Mouse (Mus musculus): ENCODE data around the gene Ttc28. TPM values are rescaled to one million over a fixed set of nuclear protein-coding genes. Genes with fewer than 3 reads are reported as not detected.

The Ttc28 gene
- polyA plus RNA-seq, 1 experiment: 0.04 TPM

GRCm38 (mm10) chr5:111041952-111042351, 162.3 kb downstream of the Ttc28 start:
- Histone ChIP-seq H3K27me3 (ENCODE audit: control insufficient read depth) (no peaks in the 10 kb centered on the region), H3K4me1 (ENCODE audit: control insufficient read depth) (no peaks in the 10 kb centered on the region), H3K9me3 (ENCODE audit: control insufficient read depth, low read length) (no peaks in the 10 kb centered on the region), H3K4me3 (replicated peaks) (no peak overlapping the region), H3K36me3 (ENCODE audit: control insufficient read depth) (no peaks in the 10 kb centered on the region)
- no peak for TF ChIP-seq TAL1 (IDR thresholded peaks at IDR 0.05; ENCODE audit: low read length)
- TF ChIP-seq GATA1 (IDR thresholded peaks at IDR 0.05; ENCODE audit: low read length): no peak

- Histone ChIP-seq H3K4me3 (replicated peaks) (no peak overlapping the region), H3K36me3 (ENCODE audit: control insufficient read depth) (no peaks in the 10 kb centered on the region), H3K4me1 (ENCODE audit: control insufficient read depth) (no peaks in the 10 kb centered on the region), H3K27me3 (ENCODE audit: control insufficient read depth) (no peaks in the 10 kb centered on the region), H3K9me3 (ENCODE audit: control insufficient read depth, low read length) (no peaks in the 10 kb centered on the region)
- no peak for TF ChIP-seq GATA1 (IDR thresholded peaks at IDR 0.05; ENCODE audit: low read length)
- TF ChIP-seq TAL1 (IDR thresholded peaks at IDR 0.05; ENCODE audit: low read length): no peak
Observed at GRCm38 (mm10) chr5:111044193-111044592, 164.6 kb downstream of the Ttc28 start.

GRCm38 (mm10) chr5:111046359-111046758, 166.8 kb downstream of the Ttc28 start:
- TF ChIP-seq TAL1 (IDR thresholded peaks at IDR 0.05; ENCODE audit: low read length) (no peak), GATA1 (IDR thresholded peaks at IDR 0.05; ENCODE audit: low read length) (no peak)
- Histone ChIP-seq H3K9me3 (ENCODE audit: control insufficient read depth, low read length) (no peaks in the 10 kb centered on the region), H3K27me3 (ENCODE audit: control insufficient read depth) (no peaks in the 10 kb centered on the region), H3K36me3 (ENCODE audit: control insufficient read depth) (no peaks in the 10 kb centered on the region), H3K4me1 (ENCODE audit: control insufficient read depth) (no peaks in the 10 kb centered on the region), H3K4me3 (replicated peaks) (no peak overlapping the region)

- Histone ChIP-seq H3K27me3 (ENCODE audit: control insufficient read depth) (no peaks in the 10 kb centered on the region), H3K36me3 (ENCODE audit: control insufficient read depth) (no peaks in the 10 kb centered on the region), H3K4me3 (replicated peaks) (no peak overlapping the region), H3K9me3 (ENCODE audit: control insufficient read depth, low read length) (no peaks in the 10 kb centered on the region), H3K4me1 (ENCODE audit: control insufficient read depth) (no peaks in the 10 kb centered on the region)
- TF ChIP-seq TAL1 (IDR thresholded peaks at IDR 0.05; ENCODE audit: low read length): no peak
- no peak for TF ChIP-seq GATA1 (IDR thresholded peaks at IDR 0.05; ENCODE audit: low read length)
Observed at GRCm38 (mm10) chr5:111046841-111047476, 167.4 kb downstream of the Ttc28 start.

- Histone ChIP-seq H3K4me3 (replicated peaks) (no peak overlapping the region), H3K9me3 (ENCODE audit: control insufficient read depth, low read length) (no peaks in the 10 kb centered on the region), H3K27me3 (ENCODE audit: control insufficient read depth) (no peaks in the 10 kb centered on the region), H3K4me1 (ENCODE audit: control insufficient read depth) (no peaks in the 10 kb centered on the region), H3K36me3 (ENCODE audit: control insufficient read depth) (no peaks in the 10 kb centered on the region)
- no peak for TF ChIP-seq TAL1 (IDR thresholded peaks at IDR 0.05; ENCODE audit: low read length)
- no peak for TF ChIP-seq GATA1 (IDR thresholded peaks at IDR 0.05; ENCODE audit: low read length)
Observed at GRCm38 (mm10) chr5:111048036-111048435, 168.4 kb downstream of the Ttc28 start.

- Histone ChIP-seq H3K4me1 (ENCODE audit: control insufficient read depth) (no peaks in the 10 kb centered on the region), H3K36me3 (ENCODE audit: control insufficient read depth) (no peaks in the 10 kb centered on the region), H3K27me3 (ENCODE audit: control insufficient read depth) (no peaks in the 10 kb centered on the region), H3K9me3 (ENCODE audit: control insufficient read depth, low read length) (no peaks in the 10 kb centered on the region), H3K4me3 (replicated peaks) (no peak overlapping the region)
- TF ChIP-seq GATA1 (IDR thresholded peaks at IDR 0.05; ENCODE audit: low read length): no peak
- TF ChIP-seq TAL1 (IDR thresholded peaks at IDR 0.05; ENCODE audit: low read length): no peak
Observed at GRCm38 (mm10) chr5:111049584-111049983, 170.0 kb downstream of the Ttc28 start.

- Histone ChIP-seq H3K27me3 (ENCODE audit: control insufficient read depth) (no peaks in the 10 kb centered on the region), H3K4me3 (replicated peaks) (no peak overlapping the region), H3K4me1 (ENCODE audit: control insufficient read depth) (no peaks in the 10 kb centered on the region), H3K9me3 (ENCODE audit: control insufficient read depth, low read length) (no peaks in the 10 kb centered on the region), H3K36me3 (ENCODE audit: control insufficient read depth) (no peaks in the 10 kb centered on the region)
- TF ChIP-seq TAL1 (IDR thresholded peaks at IDR 0.05; ENCODE audit: low read length): no peak
- no peak for TF ChIP-seq GATA1 (IDR thresholded peaks at IDR 0.05; ENCODE audit: low read length)
Observed at GRCm38 (mm10) chr5:111050135-111050534, 170.5 kb downstream of the Ttc28 start.

GRCm38 (mm10) chr5:111054380-111054779, 174.8 kb downstream of the Ttc28 start:
- no peaks in the 10 kb centered on the region for H3K27me3 ChIP-seq (ENCODE audit: control insufficient read depth)
- no peaks in the 10 kb centered on the region for H3K9me3 ChIP-seq (ENCODE audit: control insufficient read depth, low read length)
- no peak for TF ChIP-seq TAL1 (IDR thresholded peaks at IDR 0.05; ENCODE audit: low read length)
- no peak for TF ChIP-seq GATA1 (IDR thresholded peaks at IDR 0.05; ENCODE audit: low read length)
- no peaks in the 10 kb centered on the region for H3K36me3 ChIP-seq (ENCODE audit: control insufficient read depth)
- no peak overlapping the region for H3K4me3 ChIP-seq (replicated peaks)
- no peaks in the 10 kb centered on the region for H3K4me1 ChIP-seq (ENCODE audit: control insufficient read depth)

GRCm38 (mm10) chr5:111054848-111055428, 175.3 kb downstream of the Ttc28 start:
- no peak for TF ChIP-seq TAL1 (IDR thresholded peaks at IDR 0.05; ENCODE audit: low read length)
- TF ChIP-seq GATA1 (IDR thresholded peaks at IDR 0.05; ENCODE audit: low read length): no peak
- no peaks in the 10 kb centered on the region for H3K36me3 ChIP-seq (ENCODE audit: control insufficient read depth)
- H3K27me3 ChIP-seq (ENCODE audit: control insufficient read depth): no peaks in the 10 kb centered on the region
- no peaks in the 10 kb centered on the region for H3K4me1 ChIP-seq (ENCODE audit: control insufficient read depth)
- H3K9me3 ChIP-seq (ENCODE audit: control insufficient read depth, low read length): no peaks in the 10 kb centered on the region
- H3K4me3 ChIP-seq (replicated peaks): no peak overlapping the region

Data from erythroblast, embryonic 14.5 days (primary cell).